Mouse (Mus musculus) liver, embryonic 15.5 days (tissue): ENCODE measurements around the gene Ccdc33. TPM values are rescaled to one million over a fixed set of nuclear protein-coding genes. Genes with fewer than 3 reads are reported as not detected.

Experiments used
- ATAC-seq: fragments of 200-750 bp; cut with Nextera tagmentation; 2 replicates; pipeline ENCODE4 v1.8.0; 2017; ENCODE audit warnings: moderate number of reproducible peaks, mild to moderate bottlenecking, moderate library complexity; ENCODE audit not compliant: insufficient read depth
- H3K27ac ChIP-seq: fragments of 300-500 bp; sonication (generic); replicated peaks from 2 replicates; pipeline ENCODE4 v1.5.1; 2015; ENCODE audit warnings: mild to moderate bottlenecking, inconsistent platforms
- H3K27me3 ChIP-seq: fragments of 300-500 bp; sonication (generic); 2 replicates; pipeline ENCODE4 v1.6.1; 2015; ENCODE audit warnings: mild to moderate bottlenecking, inconsistent platforms
- H3K36me3 ChIP-seq: fragments of 300-500 bp; sonication (generic); replicated peaks from 2 replicates; pipeline ENCODE4 v1.6.1; 2015; ENCODE audit warnings: moderate library complexity, mild to moderate bottlenecking, inconsistent platforms
- H3K4me1 ChIP-seq: fragments of 300-500 bp; sonication (generic); replicated peaks from 2 replicates; pipeline ENCODE4 v1.6.1; 2015; ENCODE audit warnings: inconsistent platforms
- H3K4me2 ChIP-seq: fragments of 300-500 bp; sonication (generic); 2 replicates; pipeline ENCODE4 v1.6.1; 2015; ENCODE audit warnings: moderate library complexity, mild to moderate bottlenecking, inconsistent platforms
- H3K4me3 ChIP-seq: fragments of 300-500 bp; sonication (generic); replicated peaks from 2 replicates; pipeline ENCODE4 v1.5.1; 2015; ENCODE audit warnings: mild to moderate bottlenecking, inconsistent platforms
- H3K9ac ChIP-seq: fragments of 300-500 bp; sonication (generic); 2 replicates; pipeline ENCODE4 v1.6.1; 2015; ENCODE audit warnings: moderate library complexity, mild to moderate bottlenecking, inconsistent platforms
- H3K9me3 ChIP-seq: fragments of 300-500 bp; sonication (generic); replicated peaks from 2 replicates; pipeline ENCODE4 v1.6.1; 2016; ENCODE audit warnings: inconsistent platforms
- WGBS: fragments of 180-500 bp; shearing (Covaris S2); methylation state at CpG from one replicate; pipeline ENCODE4 v1.1.7; 2015; ENCODE audit warnings: mixed read lengths; ENCODE audit not compliant: insufficient replicate concordance; 5-methylcytosine and 5-hydroxymethylcytosine counted together
- polyA plus RNA-seq: library from polyadenylated mRNA; unstranded; fragments of >200 nt; fragmentation: Nextera tagmentation; extraction: Ambion mirVana; gene quantifications from 2 replicates; pipeline ENCODE4 v1.2.1, GENCODE M21; 2015

Gene Ccdc33
- polyA plus RNA-seq, 1 experiment from 2014 or later: not detected

- 40% methylated on average over 3 of the region's 3 CpGs for WGBS
- H3K27me3 ChIP-seq: no peaks in the 10 kb centered on the region; the same call in 1 of the 2 replicates
Observed at GRCm38 (mm10) chr9:58009588-58009987, 109.0 kb downstream of the Ccdc33 start.

GRCm38 (mm10) chr9:58009015-58009362 is 109.6 kb downstream of the Ccdc33 start:
- Histone ChIP-seq H3K27me3 (no peaks in the 10 kb centered on the region; the same call in 1 of the 2 replicates), H3K4me2 (no peak overlapping the region), H3K4me3 (no peak overlapping the region), H3K9me3 (no peaks in the 10 kb centered on the region), H3K9ac (no peak overlapping the region), H3K4me1 (no peaks in the 10 kb centered on the region; the same call in 1 of the 2 replicates), H3K27ac (no peak overlapping the region), H3K36me3 (no peaks in the 10 kb centered on the region)
- 16% methylated on average over 6 of the region's 6 CpGs for WGBS
- no peak for ATAC-seq

More at GRCm38 (mm10) chr9:58009588-58009987, 109.0 kb downstream of the Ccdc33 start:
- Histone ChIP-seq H3K4me1 (no peaks in the 10 kb centered on the region; the same call in 1 of the 2 replicates), H3K36me3 (no peaks in the 10 kb centered on the region), H3K27ac (no peak overlapping the region), H3K4me3 (no peak overlapping the region), H3K9ac (no peak overlapping the region), H3K4me2 (no peak overlapping the region), H3K9me3 (no peaks in the 10 kb centered on the region)
- no peak for ATAC-seq

GRCm38 (mm10) chr9:58008336-58009014 is 110.1 kb downstream of the Ccdc33 start:
- H3K4me3 ChIP-seq: no peak overlapping the region
- no peaks in the 10 kb centered on the region for H3K36me3 ChIP-seq
- H3K27ac ChIP-seq: no peak overlapping the region
- no peaks in the 10 kb centered on the region; the same call in 1 of the 2 replicates for H3K27me3 ChIP-seq
- ATAC-seq: no peak
- H3K4me1 ChIP-seq: no peaks in the 10 kb centered on the region; the same call in 1 of the 2 replicates
- WGBS: 55% methylated on average over 12 of the region's 12 CpGs
- no peak overlapping the region for H3K9ac ChIP-seq
- no peaks in the 10 kb centered on the region for H3K9me3 ChIP-seq
- no peak overlapping the region for H3K4me2 ChIP-seq

GRCm38 (mm10) chr9:58005753-58006461 is 112.7 kb downstream of the Ccdc33 start, which contains the start of gene Cyp11a1:
TSS of gene Cyp11a1 (plus strand) at chr9:58006411.
- Histone ChIP-seq H3K4me2 (no peak within 1 kb of the TSS), H3K4me3 (no peak within 1 kb of the TSS), H3K27me3 (no peaks in the 10 kb centered on the region; the same call in 1 of the 2 replicates), H3K36me3 (no peaks in the 10 kb centered on the region), H3K27ac (no peak within 1 kb of the TSS), H3K9ac (no peak within 1 kb of the TSS), H3K4me1 (no peaks in the 10 kb centered on the region; the same call in 1 of the 2 replicates), H3K9me3 (no peaks in the 10 kb centered on the region)
- WGBS: 52% methylated on average over 16 of the region's 16 CpGs
- ATAC-seq: no peak

GRCm38 (mm10) chr9:58003272-58003671 is 115.4 kb downstream of the Ccdc33 start:
- no peak for ATAC-seq
- Histone ChIP-seq H3K9ac (no peak overlapping the region), H3K9me3 (no peaks in the 10 kb centered on the region), H3K27ac (no peak overlapping the region), H3K4me3 (no peak overlapping the region), H3K4me1 (no peaks in the 10 kb centered on the region), H3K36me3 (no peaks in the 10 kb centered on the region), H3K27me3 (peaks cover 16% of the 10 kb centered on the region), H3K4me2 (no peak overlapping the region)
- 40% methylated on average over 2 of the region's 2 CpGs for WGBS

GRCm38 (mm10) chr9:57999676-58000075 is 118.9 kb downstream of the Ccdc33 start:
- no peak overlapping the region for H3K9ac ChIP-seq
- no peak for ATAC-seq
- H3K4me3 ChIP-seq: no peak overlapping the region
- 37% methylated on average over 2 of the region's 2 CpGs for WGBS
- H3K9me3 ChIP-seq: no peaks in the 10 kb centered on the region
- H3K27me3 ChIP-seq: peaks cover 40% of the 10 kb centered on the region
- H3K27ac ChIP-seq: no peak overlapping the region
- H3K4me2 ChIP-seq: no peak overlapping the region
- H3K36me3 ChIP-seq: no peaks in the 10 kb centered on the region
- peaks cover 9% of the 10 kb centered on the region for H3K4me1 ChIP-seq

GRCm38 (mm10) chr9:57998685-57999084 is 119.9 kb downstream of the Ccdc33 start:
- Histone ChIP-seq H3K27me3 (peaks cover 45% of the 10 kb centered on the region), H3K4me2 (no peak overlapping the region), H3K9me3 (no peaks in the 10 kb centered on the region), H3K4me3 (no peak overlapping the region), H3K27ac (no peak overlapping the region), H3K4me1 (peaks cover 9% of the 10 kb centered on the region), H3K9ac (no peak overlapping the region), H3K36me3 (no peaks in the 10 kb centered on the region)
- ATAC-seq: no peak
- 40% methylated on average over 2 of the region's 2 CpGs for WGBS

- no peaks in the 10 kb centered on the region for H3K9me3 ChIP-seq
- no peak overlapping the region for H3K9ac ChIP-seq
- H3K27ac ChIP-seq: no peak overlapping the region
- H3K36me3 ChIP-seq: no peaks in the 10 kb centered on the region
- H3K4me3 ChIP-seq: peak overlapping the region; percentile 25
- peaks cover 45% of the 10 kb centered on the region for H3K27me3 ChIP-seq
- H3K4me2 ChIP-seq: peak overlapping the region; percentile 59
- peaks cover 9% of the 10 kb centered on the region for H3K4me1 ChIP-seq
- ATAC-seq: no peak
- 2% methylated on average over 20 of the region's 20 CpGs for WGBS
Observed at GRCm38 (mm10) chr9:57998032-57998659, 120.5 kb downstream of the Ccdc33 start.

GRCm38 (mm10) chr9:57997511-57998031 is 121.1 kb downstream of the Ccdc33 start:
- H3K4me1 ChIP-seq: peaks cover 9% of the 10 kb centered on the region
- peak overlapping the region; percentile 25 for H3K4me3 ChIP-seq
- ATAC-seq: no peak
- H3K9me3 ChIP-seq: no peaks in the 10 kb centered on the region
- H3K27me3 ChIP-seq: peaks cover 45% of the 10 kb centered on the region
- H3K9ac ChIP-seq: no peak overlapping the region
- 20% methylated on average over 13 of the region's 13 CpGs for whole genome bisulfite sequencing
- H3K36me3 ChIP-seq: no peaks in the 10 kb centered on the region
- H3K27ac ChIP-seq: no peak overlapping the region
- peak overlapping the region; percentile 59 for H3K4me2 ChIP-seq

- no peak overlapping the region for H3K9ac ChIP-seq
- no peak for ATAC-seq
Observed at GRCm38 (mm10) chr9:57995282-57995681, 123.3 kb downstream of the Ccdc33 start.

More at GRCm38 (mm10) chr9:57995282-57995681, 123.3 kb downstream of the Ccdc33 start:
- Histone ChIP-seq H3K9me3 (no peaks in the 10 kb centered on the region), H3K4me1 (peaks cover 9% of the 10 kb centered on the region), H3K4me2 (no peak overlapping the region), H3K36me3 (no peaks in the 10 kb centered on the region), H3K4me3 (no peak overlapping the region), H3K27me3 (peaks cover 45% of the 10 kb centered on the region), H3K27ac (no peak overlapping the region)
- 32% methylated on average over 4 of the region's 4 CpGs for WGBS
